Mouse (Mus musculus): ENCODE data around the gene Rfng. TPM values are rescaled to one million over a fixed set of nuclear protein-coding genes. Genes with fewer than 3 reads are reported as not detected.
A peak's percentile ranks its signal among the peaks of the same experiment; 100 is the strongest.

Gene Rfng
- polyA plus RNA-seq, 1 experiment = 27.5 TPM

DNA sequence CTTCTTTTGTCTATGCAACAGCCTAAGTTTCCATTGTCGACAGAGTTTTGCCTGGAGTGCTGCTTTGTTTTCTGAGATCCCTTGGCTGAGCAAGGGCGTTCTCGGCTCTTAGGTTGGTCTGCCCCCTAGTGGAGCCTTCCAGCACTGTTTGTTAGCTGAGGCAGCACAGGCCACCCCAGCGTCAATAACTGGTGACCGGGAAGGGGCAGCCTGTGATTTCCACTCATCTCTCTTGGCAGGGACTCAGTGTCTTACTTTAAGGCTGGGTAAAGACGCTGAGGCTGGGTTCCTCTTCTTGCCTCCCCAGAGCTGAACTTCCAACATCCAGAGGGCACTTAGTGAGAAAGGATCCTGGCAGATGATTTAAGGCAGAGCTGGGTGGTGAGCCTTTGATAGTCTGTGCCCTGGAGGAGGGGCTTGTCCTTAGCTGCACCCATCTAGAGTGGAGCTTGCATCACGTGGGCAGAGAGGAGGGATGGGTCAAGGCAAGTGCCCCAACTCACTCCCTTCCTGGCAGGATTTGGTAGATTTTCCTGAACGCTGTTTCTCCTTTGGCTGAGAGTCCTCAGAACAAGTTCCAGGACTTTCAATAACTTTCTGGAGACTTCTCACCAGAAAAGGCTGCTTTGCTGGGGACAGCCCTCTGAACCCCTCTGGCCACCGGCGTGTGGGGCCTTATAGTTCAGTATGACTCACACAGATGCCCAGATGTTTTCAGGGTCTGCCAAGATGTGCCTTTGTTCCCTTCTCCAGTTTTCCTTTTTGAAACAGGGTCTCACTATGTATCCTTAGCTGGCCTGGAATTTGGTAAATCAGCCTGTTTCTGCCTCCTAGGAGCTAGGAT, 16.3 kb upstream of the Rfng start:
- H3K36me3 ChIP-seq (ENCODE audit: control insufficient read depth, insufficient read depth, low read length) = no peaks in the 10 kb centered on the region
- no peaks in the 10 kb centered on the region for H3K27me3 ChIP-seq (ENCODE audit: control insufficient read depth, insufficient read depth, low read length)
- H3K4me1 ChIP-seq (ENCODE audit: control insufficient read depth, insufficient read depth, insufficient read length) = peaks cover 8% of the 10 kb centered on the region; the same call in 1 of the 2 replicates
- TF ChIP-seq CTCF (IDR thresholded peaks at IDR 0.05; ENCODE audit: extremely low read depth, insufficient read depth, insufficient read length, insufficient replicate concordance) (peak; percentile 78; the same call in 1 of the 2 replicates), POLR2A (IDR thresholded peaks at IDR 0.05; ENCODE audit: low read depth, low read length) (no peak)
- no peak overlapping the region for H3K4me3 ChIP-seq (ENCODE audit: extremely low read depth, insufficient read depth, insufficient read length)
- peak; percentile 63 to 81 for DNase-seq (ENCODE audit: low read depth in 1 of 2, low spot score in 2 of 2)
- 18% methylated on average over 10 of the region's 10 CpGs for WGBS
- H3K27ac ChIP-seq (ENCODE audit: insufficient read depth, low read length) = no peak overlapping the region

DNA sequence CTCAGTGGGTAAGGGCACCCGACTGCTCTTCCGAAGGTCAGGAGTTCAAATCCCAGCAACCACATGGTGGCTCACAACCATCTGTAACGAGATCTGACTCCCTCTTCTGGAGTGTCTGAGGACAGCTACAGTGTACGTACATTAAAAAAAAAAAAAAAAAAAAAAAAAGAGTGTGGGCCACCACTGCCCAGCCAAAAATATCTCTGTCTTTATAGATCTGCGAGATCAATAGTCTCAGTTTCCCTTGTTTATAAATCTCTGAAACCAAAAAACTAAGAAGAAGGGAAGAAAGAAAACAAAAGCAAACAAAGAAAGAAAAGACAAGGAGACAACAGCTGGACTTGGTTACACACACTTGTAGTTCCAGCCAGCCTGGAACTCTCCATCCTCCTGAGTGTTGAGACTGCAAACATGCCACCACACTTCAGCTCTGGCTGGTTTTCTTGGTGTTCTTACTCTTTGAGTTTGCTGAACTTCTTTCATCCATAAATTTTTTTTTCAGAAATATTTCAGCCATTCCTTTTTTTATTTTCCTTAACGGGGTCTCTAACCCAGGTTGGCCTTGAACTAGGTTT, 15.4 kb upstream of the Rfng start:
- H3K4me3 ChIP-seq (ENCODE audit: extremely low read depth, insufficient read depth, insufficient read length) = no peak overlapping the region
- H3K36me3 ChIP-seq (ENCODE audit: control insufficient read depth, insufficient read depth, low read length) = no peaks in the 10 kb centered on the region; the same call in 1 of the 2 replicates
- 60% methylated on average over 6 of the region's 6 CpGs for WGBS
- TF ChIP-seq CTCF (IDR thresholded peaks at IDR 0.05; ENCODE audit: extremely low read depth, insufficient read depth, insufficient read length, insufficient replicate concordance) (no peak), POLR2A (IDR thresholded peaks at IDR 0.05; ENCODE audit: low read depth, low read length) (no peak)
- no peak overlapping the region for H3K27ac ChIP-seq (ENCODE audit: insufficient read depth, low read length)
- H3K4me1 ChIP-seq (ENCODE audit: control insufficient read depth, insufficient read depth, insufficient read length) = peaks cover 11% of the 10 kb centered on the region; the same call in 1 of the 2 replicates
- H3K27me3 ChIP-seq (ENCODE audit: control insufficient read depth, insufficient read depth, low read length) = no peaks in the 10 kb centered on the region
- DNase-seq (ENCODE audit: low read depth in 1 of 2, low spot score in 2 of 2) = no peak

DNA sequence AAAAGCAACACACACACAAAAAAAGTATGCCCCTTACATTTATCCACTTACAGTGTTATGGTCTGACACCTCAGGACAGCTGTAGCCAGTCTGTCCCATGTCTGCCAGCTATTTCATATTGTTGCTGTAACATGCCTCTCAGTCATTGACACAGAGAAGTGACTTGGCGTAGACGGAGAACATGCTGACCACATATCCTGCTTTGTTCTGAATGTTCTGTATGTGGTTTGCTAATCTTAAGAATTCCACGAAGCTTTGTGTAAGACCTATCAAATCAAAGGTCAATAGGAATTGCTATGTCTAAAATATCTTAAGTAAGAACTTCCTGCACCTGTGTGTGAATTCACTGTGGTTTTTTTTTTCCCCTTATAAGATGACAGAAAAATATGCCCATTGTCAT, 14.2 kb upstream of the Rfng start:
- Histone ChIP-seq H3K36me3 (ENCODE audit: control insufficient read depth, insufficient read depth, low read length) (no peaks in the 10 kb centered on the region; the same call in 1 of the 2 replicates), H3K27ac (ENCODE audit: insufficient read depth, low read length) (no peak overlapping the region), H3K27me3 (ENCODE audit: control insufficient read depth, insufficient read depth, low read length) (no peaks in the 10 kb centered on the region), H3K4me1 (ENCODE audit: control insufficient read depth, insufficient read depth, insufficient read length) (peaks cover 11% of the 10 kb centered on the region; the same call in 1 of the 2 replicates), H3K4me3 (ENCODE audit: extremely low read depth, insufficient read depth, insufficient read length) (no peak overlapping the region)
- no peak for DNase-seq (ENCODE audit: low read depth in 1 of 2, low spot score in 2 of 2)
- TF ChIP-seq CTCF (IDR thresholded peaks at IDR 0.05; ENCODE audit: extremely low read depth, insufficient read depth, insufficient read length, insufficient replicate concordance) = no peak
- TF ChIP-seq POLR2A (IDR thresholded peaks at IDR 0.05; ENCODE audit: low read depth, low read length) = no peak
- WGBS = 45% methylated on average over 3 of the region's 3 CpGs

DNA sequence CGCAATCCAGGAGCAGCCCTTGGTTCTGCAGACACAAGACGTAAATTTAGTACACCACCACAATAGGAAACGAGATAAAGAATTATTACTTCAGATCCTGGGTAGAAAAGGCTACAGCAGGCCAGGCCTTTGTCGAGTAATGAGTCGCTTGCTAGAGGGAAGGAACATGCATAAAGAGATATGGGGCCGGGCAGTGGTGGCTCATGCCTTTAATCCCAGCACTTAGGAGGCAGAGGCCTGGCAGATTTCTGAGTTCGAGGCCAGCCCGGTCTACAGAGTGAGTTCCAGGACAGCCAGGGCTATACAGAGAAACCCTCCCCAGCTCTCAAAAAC, 12.6 kb upstream of the Rfng start:
- H3K27me3 ChIP-seq (ENCODE audit: control insufficient read depth, insufficient read depth, low read length) = no peaks in the 10 kb centered on the region
- peaks cover 11% of the 10 kb centered on the region; the same call in 1 of the 2 replicates for H3K4me1 ChIP-seq (ENCODE audit: control insufficient read depth, insufficient read depth, insufficient read length)
- H3K36me3 ChIP-seq (ENCODE audit: control insufficient read depth, insufficient read depth, low read length) = peaks cover 10% of the 10 kb centered on the region
- no peak for DNase-seq (ENCODE audit: low read depth in 1 of 2, low spot score in 2 of 2)
- 34% methylated on average over 8 of the region's 8 CpGs for WGBS
- H3K27ac ChIP-seq (ENCODE audit: insufficient read depth, low read length) = no peak overlapping the region
- no peak for TF ChIP-seq CTCF (IDR thresholded peaks at IDR 0.05; ENCODE audit: extremely low read depth, insufficient read depth, insufficient read length, insufficient replicate concordance)
- no peak for TF ChIP-seq POLR2A (IDR thresholded peaks at IDR 0.05; ENCODE audit: low read depth, low read length)
- peak overlapping the region; percentile 28; the same call in 1 of the 2 replicates for H3K4me3 ChIP-seq (ENCODE audit: extremely low read depth, insufficient read depth, insufficient read length)

GRCm38 (mm10) chr11:120795756-120796613, 12.0 kb upstream of the Rfng start, which contains the start of gene Dus1l:
TSS of gene Dus1l (minus strand) at chr11:120796403.
- H3K36me3 ChIP-seq (ENCODE audit: control insufficient read depth, insufficient read depth, low read length) = peaks cover 13% of the 10 kb centered on the region
- TF ChIP-seq POLR2A (IDR thresholded peaks at IDR 0.05; ENCODE audit: low read depth, low read length) (peak; percentile 70), CTCF (IDR thresholded peaks at IDR 0.05; ENCODE audit: extremely low read depth, insufficient read depth, insufficient read length, insufficient replicate concordance) (no peak)
- peak; percentile 92 to 95 for DNase-seq (ENCODE audit: low read depth in 1 of 2, low spot score in 2 of 2)
- 2% methylated on average over 58 of the region's 59 CpGs for WGBS
- peak within 1 kb of the TSS; percentile 71 for H3K4me3 ChIP-seq (ENCODE audit: extremely low read depth, insufficient read depth, insufficient read length)
- no peaks in the 10 kb centered on the region for H3K27me3 ChIP-seq (ENCODE audit: control insufficient read depth, insufficient read depth, low read length)
- peaks cover 11% of the 10 kb centered on the region; the same call in 1 of the 2 replicates for H3K4me1 ChIP-seq (ENCODE audit: control insufficient read depth, insufficient read depth, insufficient read length)
- peak within 1 kb of the TSS; percentile 15; the same call in 1 of the 2 replicates for H3K27ac ChIP-seq (ENCODE audit: insufficient read depth, low read length)

GRCm38 (mm10) chr11:120792652-120793051, 8.6 kb upstream of the Rfng start:
- no peaks in the 10 kb centered on the region for H3K27me3 ChIP-seq (ENCODE audit: control insufficient read depth, insufficient read depth, low read length)
- 90% methylated on average over 9 of the region's 9 CpGs for WGBS
- peaks cover 11% of the 10 kb centered on the region; the same call in 1 of the 2 replicates for H3K4me1 ChIP-seq (ENCODE audit: control insufficient read depth, insufficient read depth, insufficient read length)
- peaks cover 30% of the 10 kb centered on the region for H3K36me3 ChIP-seq (ENCODE audit: control insufficient read depth, insufficient read depth, low read length)
- H3K4me3 ChIP-seq (ENCODE audit: extremely low read depth, insufficient read depth, insufficient read length) = no peak overlapping the region
- H3K27ac ChIP-seq (ENCODE audit: insufficient read depth, low read length) = no peak overlapping the region
- TF ChIP-seq POLR2A (IDR thresholded peaks at IDR 0.05; ENCODE audit: low read depth, low read length) (no peak), CTCF (IDR thresholded peaks at IDR 0.05; ENCODE audit: extremely low read depth, insufficient read depth, insufficient read length, insufficient replicate concordance) (no peak)
- DNase-seq (ENCODE audit: low read depth in 1 of 2, low spot score in 2 of 2) = no peak

Data from spleen, adult 2 months (tissue).